Mouse (Mus musculus) lung, postnatal 25 days (tissue): ENCODE measurements around the gene Catsperd.

Experiments used
- DNase-seq: peaks from one replicate; pipeline ENCODE4 v3.0.0; 2022; ENCODE audit warnings: low spot score

Gene Catsperd

DNA sequence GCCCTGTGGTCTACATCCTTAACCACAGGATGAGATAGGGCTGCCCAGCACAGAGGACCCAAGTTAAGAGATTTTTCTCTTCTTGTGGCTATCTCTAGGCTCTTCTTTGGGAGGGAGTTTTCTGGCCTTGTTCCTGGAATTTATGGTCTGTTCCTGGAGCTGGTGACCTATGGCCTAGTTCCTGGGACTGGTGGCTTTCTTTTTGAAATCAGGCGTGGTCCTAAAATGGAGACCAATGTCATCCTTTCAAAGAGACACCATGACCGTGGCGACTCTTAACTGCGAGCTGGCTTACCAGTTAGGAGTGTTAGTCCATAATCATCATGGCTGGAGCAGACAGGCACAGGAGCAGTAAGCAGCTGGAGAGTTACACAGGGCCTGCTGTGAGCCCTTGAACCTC, 38.4 kb downstream of the Catsperd start:
- DNase-seq = no peak

DNA sequence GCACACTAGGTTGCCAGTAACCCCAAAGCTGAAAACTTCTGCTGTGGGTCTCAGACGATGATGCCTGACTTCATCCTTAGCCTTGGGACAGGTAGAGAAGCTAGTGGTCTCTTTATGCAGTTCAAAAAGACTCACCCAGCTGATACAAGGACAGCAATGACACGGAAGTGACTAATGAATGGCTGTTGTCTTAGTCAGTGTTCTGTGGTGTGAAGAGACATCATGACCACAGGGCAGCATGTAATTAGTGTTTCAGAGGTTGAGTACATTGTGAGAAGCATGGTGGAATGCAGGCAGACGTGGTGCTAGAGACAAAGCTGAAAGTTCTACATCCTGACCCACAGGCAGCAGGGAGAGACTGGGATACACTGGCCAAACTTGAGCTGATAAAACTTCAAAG, 39.6 kb downstream of the Catsperd start:
- no peak for DNase-seq

DNA sequence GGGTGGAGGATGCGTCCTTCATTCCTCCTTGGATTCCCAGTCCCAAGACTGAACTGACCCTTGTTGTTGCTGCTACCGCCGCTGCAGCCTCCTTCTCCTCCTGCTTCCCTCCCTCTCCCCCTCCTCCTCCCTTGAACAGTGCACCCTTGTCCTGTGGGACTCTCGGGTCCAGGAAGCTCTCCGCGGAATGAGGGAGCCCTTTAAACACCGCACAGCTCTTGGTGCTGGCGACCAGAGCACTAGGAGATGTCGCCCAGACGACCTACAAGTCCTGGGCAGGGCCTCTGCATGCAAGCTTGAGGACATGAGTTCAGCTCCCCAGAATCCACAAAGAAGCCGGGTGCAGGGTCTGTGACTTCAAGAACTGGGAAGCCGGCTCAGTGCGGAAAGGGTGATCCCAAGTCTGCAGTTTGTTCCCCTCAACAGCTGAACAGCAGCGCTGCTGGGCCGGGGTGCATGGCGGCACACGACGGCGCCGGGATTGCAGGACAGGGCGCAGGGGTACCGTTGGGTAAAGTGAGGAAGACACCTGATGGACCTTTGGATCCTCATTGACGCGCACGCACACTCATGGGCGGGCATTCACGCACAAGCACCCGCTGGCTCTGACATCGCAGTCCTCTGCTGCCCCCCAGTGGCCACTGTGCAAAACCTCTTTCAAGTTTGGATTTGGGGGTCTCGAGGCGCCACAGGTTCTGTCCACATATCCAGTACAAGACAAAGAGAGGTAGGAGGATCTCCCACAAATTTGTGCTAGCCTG, 40.6 kb downstream of the Catsperd start:
- peak; percentile 70 for DNase-seq

DNA sequence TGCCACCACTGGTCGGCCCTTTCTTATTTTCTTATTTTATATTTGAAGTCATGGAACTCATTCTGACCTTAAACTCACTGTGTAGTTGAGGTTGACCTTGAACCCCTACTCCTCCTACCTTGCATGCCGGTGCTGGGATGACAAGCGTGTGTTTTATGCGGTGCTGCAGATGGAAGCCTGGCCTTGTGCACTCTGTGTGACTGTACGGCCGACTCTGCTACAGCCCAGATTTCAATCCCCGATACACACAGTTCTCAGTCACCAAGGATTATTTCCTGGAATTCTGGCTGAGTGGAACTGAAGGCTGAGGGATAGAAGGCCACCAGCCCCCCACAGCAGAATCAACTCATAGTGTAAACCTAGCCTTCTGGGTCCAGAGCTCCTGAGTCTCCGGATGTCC, 41.8 kb downstream of the Catsperd start:
- DNase-seq = no peak

DNA sequence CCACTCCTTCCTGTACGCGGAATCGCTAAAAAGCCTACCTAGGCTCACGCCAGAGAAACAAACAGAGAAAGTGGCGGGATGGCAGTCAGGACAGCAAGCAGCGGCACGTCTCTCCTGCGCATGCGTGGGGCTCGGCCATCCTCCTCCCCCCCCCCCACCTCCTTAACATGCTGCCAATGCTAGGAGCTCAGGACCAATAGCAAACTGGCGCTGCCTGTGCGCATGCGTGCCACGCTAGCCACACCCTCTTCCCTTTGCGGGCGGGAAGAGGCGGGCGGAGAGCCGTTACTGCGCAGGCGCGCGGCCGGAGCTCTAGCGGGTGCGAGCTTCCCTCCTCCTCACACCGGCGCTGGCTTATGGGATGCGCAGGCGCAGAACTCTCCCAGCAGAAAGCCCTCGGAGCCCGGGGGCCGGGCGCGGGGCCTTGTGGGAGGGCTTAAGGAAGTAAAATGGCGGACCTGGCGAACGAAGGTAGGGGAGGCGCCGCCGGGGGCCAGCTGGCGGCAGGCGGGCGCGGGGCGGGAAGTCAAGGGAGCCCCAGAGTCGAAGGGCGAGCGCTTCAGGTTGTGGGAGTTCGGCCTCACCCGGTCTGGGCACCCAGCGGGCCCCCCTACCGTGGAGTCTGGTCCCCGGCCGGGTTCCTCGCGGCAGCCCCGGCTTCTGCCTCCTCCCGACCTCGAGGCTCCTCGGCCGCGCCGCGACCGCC, 45.2 kb downstream of the Catsperd start, which contains the start of gene Ranbp3:
TSS of gene Ranbp3 (plus strand) at position 354 of the 706 bp plus-strand sequence.
- DNase-seq = peak; percentile 100

DNA sequence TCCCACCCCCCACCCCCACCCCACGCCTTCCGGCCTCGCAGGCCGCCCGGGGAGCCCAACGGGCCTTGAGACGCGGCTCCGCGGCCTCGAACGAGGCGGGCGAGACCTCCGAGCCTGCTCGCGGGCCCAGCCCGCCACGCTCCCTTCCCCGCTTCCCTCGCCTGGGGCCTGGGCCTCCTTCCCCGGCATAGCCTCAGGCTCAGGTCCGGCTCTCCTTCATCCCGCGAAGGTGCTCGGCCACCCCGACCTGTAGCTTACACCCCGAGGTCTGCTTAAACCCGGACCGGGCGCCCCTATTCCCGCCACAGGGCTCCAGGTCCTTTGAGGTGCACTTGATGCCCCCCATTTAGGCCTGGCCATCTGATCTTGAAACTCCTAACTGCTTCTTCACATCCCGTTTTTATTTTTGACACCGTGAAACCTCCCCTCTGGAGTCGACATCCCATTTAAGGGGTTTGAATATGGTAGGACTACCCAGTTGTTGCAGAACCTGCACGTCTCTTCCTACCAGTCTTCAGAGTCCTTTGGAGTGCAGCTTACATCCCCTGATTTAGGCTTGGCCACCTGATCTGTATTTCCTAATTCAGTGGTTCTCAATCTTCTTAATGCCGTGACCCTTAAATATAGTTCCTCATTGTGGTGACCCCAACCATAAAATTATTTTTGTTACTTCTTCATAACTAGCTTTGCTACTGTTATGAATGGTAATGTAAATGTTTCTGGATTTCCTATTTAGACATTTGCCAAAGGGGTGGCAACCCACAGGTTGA, 45.9 kb downstream of the Catsperd start:
- no peak for DNase-seq

DNA sequence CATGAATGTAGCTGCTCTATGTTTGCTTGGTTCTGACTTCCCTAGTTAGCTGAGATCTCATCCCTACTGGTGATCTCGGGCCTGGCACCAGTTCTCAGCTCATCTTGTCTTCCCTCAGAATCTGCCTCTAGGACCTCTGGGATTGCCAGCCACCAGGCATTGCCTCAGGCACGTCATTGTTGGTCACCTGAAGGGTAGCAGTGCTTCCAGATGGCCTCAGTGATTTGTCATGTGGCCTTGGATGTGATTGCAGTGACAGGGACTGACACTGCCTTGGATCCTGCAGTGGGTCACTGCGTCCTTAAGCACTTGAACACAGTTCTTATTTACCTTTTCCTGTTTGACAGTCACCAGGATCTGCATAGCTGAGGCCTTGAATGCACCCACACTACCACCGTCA, 53.8 kb downstream of the Catsperd start:
- no peak for DNase-seq

DNA sequence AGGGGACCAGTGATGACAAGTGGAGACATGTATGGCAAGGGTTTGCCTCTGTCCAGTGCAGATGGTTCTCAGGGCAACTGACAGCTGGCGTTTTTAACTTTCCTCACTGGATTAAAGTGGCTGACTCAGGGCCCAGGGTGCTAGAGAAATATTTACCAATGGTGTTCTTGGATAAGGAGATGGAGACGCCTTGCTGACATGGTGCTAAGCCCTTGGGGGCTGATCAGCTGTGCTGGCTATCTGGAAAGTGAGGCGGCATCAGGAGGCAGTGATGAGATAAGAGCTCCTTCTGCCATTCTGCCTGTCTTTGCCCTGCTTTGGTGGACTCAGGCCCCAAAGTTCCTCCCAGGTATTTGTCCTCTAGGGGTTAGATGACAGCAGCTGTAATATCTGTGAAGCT, 54.9 kb downstream of the Catsperd start:
- no peak for DNase-seq

DNA sequence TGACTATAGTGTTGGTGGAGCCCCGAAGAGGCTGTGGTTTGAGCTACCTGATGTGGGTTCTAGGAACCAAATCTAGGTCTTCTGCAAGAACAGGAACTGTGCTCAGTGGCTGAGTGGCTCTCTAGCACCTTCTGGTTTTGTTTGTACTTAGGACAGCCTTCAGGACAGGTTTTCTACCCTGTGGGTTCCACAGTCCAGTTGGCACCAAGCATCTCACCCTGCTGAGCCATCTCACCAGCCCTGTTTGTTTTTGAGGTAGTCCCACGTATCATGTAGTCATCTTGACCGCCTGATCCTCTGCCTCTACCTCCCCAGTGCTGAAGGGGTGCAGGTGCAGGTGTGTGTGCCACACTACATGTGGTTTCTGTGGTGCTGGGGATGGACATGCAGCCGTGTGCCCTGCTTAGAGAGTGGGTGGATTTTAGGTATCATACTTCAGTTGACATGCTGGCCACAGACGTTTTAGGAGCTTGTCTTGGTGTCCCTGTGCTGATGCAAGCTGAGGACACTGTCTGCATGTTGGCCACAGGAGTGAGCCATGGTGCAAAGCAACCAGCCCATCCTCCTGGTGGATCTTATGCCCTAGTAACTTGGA, 55.7 kb downstream of the Catsperd start:
- no peak for DNase-seq

DNA sequence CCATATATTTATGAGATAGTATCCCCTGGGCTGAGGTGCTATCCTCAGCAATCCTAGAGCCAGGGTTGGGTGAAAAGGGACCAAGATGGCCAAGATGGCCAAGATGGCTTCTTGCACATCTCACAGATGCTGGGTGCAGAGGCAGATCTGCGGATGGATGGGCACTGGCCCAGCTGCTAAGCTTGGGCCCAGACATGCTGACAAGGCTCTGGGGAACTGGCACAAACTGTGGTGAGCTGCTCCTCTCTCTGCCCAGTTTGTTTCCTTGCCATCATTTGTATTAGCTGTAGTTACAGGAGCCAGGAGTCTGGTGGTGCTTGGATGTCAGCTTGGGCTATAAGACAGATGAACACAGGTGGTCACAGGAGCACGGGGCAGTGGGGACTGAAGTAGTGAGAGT, 56.7 kb downstream of the Catsperd start:
- no peak for DNase-seq

DNA sequence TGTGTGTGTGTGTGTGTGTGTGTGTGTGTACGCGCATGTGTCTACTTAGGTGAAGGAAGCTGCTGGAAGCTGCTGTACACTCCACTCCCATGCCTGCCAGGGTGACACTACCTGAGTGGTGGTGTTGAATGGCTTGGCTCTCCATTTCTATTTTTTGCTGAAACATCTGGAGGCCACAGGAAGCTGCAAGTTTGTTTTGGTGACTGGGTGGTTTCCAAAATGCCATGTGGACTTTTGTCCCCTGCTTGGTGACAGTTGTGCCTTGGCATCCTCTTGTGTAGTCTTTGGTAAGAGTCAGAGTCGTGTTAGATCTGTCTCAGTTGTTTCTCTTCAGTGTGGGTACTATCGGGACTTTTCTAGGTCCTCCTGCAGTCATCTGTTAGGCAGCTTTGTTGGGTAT, 58.9 kb downstream of the Catsperd start:
- DNase-seq = no peak

DNA sequence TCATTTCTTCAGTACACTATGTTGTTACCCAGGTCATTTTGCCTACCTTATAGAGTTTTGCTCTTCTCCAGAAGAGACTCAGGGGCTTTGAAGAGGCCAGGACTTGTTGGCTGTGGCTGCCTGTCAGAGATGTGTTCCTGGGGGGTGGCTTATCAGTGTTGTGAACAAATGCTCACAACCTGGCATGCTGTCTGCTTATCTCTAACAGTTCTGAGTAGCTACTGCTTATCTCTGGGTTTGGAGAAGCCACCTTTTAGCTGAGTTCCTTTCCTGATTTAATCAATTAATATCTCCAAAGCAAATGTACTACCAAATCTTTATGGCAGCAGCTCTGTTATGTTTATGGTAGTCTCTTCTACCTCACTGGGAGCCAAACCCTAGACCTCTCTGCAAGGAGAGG, 60.1 kb downstream of the Catsperd start:
- DNase-seq = no peak

DNA sequence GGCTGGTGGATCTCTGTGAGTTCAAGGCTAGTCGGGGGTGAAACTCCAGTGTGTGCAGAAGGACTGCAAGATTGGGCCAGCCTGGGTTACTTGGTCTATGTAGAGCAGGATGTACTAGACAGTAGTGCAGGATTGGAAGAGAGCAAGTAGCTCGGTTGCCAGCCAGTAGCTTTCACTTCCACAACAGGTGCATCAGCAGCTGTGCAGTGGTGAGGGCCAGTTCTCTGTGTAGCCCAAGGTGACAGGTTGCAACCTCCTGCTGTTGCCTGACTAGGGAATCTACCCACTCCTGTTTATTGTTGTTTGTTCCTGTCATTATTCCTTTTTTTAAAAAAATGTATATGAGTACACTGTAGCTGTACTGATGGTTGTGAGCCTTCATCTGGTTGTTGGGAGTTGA, 60.7 kb downstream of the Catsperd start:
- DNase-seq = no peak

DNA sequence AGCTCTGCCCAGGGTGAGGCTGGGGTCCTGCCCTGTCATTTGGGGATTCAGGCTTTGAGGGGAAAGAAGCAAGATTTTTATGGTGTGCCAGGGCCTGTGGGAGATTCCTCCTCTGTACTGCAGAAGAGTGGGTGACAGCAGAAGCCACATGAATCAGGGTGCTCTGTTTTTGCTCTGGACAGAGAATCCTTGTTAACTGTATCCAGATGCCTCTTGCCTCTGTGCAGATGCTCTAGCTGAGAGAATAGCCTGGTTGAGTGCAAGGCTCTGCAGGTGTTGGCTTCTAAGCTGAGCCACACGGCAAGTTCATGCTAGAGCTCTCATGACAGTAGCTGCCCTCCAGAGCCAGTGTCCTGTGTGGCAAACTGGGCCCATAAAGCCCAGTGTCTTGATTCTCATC, 65.5 kb downstream of the Catsperd start:
- no peak for DNase-seq

DNA sequence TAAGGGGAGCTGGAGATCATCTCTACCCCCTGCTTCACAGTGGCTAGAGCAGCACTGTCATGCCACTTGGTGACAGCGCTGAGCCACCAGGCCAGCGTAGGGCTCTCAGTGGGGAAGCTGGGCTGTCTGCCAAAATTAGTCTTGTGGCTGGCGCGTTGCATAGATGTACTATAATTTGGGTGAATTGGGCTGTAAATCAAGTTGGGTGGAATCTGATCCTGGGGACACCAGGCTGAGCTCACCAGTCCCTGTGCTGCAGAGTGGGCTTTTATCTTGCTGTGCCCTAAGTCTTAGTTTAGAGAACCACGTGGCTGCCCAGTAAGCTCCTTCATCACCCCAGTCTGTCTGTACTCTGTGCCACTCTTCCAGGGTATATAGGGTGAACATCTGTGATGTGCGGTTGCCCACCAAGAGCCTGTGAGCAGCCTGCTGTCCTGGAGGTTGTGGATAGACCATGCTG, 65.9 kb downstream of the Catsperd start:
- peak; percentile 17 for DNase-seq

DNA sequence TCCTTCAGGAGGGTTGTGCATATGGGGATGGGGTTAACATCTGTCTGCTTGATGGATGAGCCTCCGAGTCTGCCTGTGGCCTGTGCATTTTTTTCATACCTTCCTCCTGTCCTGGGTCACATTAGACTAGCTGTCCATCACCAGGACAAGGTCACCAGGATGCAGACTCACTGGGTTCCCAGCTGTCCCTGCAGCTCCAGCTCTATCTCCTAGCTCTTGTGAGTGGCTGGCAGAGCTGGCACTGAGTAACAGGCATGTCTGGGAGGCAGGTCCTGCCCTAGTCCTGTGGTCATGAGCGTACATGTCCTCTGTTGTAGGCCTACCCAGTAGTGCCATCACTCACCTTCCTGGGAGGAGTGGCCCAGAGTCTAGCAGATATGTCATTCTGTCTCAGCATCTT, 72.5 kb downstream of the Catsperd start:
- no peak for DNase-seq

DNA sequence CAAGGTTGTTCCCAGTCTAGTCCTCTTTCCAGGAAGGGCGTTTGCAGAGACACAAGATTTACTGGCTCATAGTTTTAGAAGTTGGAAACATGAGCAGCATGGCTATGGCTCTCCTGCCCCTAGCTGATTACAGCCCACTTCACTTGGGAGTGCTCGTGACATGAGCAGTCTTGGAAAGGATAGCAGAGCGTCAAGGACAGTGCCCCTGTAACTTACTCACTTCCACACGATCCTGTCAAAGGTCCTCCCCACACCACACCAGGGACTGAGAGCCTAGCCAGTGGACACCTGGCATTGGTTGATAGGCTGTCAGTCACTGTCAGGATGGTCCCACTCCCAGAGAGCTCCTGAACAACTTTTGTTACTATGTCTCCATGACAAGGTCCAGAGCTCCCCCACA, 75.1 kb downstream of the Catsperd start:
- no peak for DNase-seq

DNA sequence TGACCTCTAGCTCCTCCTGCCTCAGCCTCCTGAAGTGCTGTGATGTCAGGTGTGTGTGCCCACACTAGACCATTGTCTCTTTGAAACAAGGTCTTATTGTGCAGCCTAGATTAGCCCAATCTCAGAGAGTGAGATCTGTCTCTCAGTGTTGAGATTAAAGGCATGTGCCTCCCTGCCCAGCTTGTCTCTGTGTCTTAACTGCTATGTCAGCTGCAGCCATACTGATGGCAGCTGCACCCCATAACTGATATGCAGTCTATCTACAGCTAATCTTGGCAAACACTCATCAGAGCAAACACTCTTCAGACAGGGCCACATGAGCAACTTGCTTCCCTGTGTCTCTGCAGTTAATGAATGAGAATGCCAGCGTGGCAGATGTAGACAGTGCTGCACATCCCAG, 78.6 kb downstream of the Catsperd start:
- no peak for DNase-seq

DNA sequence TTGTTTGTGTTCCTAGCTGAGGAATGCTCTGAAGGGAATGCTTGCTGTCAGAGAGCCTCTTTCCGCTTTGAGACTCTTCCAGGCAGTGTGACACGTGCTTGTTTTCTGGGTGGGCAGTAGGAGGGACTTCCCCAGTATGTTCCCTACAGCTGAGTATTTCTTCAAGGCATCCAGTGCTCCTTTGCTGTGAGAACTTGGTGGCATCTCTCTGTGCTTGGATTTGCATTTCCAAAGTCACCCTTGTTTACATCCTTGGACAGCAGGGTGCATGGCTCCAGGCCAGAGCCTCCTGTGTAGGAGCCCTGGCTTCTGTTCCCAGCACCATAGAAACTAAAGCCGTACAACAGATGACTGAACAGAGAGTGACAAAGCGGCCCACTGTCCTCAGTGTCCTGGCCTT, 80.7 kb downstream of the Catsperd start:
- DNase-seq = no peak

DNA sequence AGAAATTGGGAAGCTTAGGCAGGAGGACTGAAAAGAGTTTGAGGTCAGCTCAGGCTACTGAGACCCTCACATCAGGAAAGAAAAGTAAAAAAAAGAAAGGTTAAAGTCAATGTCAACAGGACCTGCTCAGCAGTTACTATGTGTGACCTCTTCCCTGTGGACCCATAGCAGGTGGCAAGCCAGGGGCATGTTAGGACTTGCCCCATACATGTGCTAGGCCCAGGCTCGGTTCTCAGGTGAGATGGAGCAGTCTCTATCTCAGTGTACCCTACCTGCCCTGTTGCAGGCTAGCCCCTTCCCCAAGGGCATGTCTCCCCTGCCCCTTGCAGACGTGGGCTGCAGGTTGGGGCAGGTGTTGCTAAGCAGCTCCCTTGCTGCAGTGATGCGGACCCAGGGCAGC, 81.8 kb downstream of the Catsperd start:
- no peak for DNase-seq
